22 mouse cellular contexts compared by ENCODE assay signal in the genomic region with DNA sequence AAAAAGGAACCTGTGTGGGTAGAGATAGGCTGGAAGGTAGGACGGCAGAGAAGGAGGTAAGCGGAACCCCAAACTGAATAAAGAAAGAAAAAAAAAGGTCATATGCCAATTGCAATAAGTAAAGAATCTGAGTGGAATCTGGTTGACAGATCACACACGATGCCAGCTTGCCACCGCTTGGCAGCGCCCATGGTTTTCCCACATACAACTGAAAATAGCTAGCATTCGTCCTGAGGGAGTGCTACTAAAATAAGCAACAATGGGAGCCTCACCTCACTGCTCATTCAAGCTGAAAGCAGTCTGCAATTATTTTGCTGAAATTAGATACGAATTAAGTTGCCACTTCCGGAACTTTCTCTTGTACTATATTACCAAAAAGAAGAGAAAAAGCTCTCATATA.
DNase-seq lines count a peak whose midpoint lies in the region; TF ChIP-seq lines count a peak whose summit lies in the region.
"Had no signal": no experiment of that assay in that cellular context is flagged by ENCODE, and none has a peak within 500 bp of the region (broad histone marks: within the 10 kb centered on the region; RNA-seq: fewer than 3 reads in every experiment).

No protein-coding gene starts in this region.

- DNase-seq in frontal cortex, adult 2 months (ENCODE audit: extremely low spot score in 1 of 2, low spot score in 1 of 2), result peak; percentile 28 to 70
- DNase-seq in frontal cortex, postnatal 10 days (ENCODE audit: low spot score in 2 of 2), result no peak
- peak; percentile 36 to 37 for DNase-seq in left cerebral cortex, postnatal 14 days (ENCODE audit: low spot score in 2 of 2)
- no peak for DNase-seq in left cerebral cortex, postnatal 10 days (ENCODE audit: extremely low spot score in 1 of 2, low spot score in 2 of 2)
- peak; percentile 44 to 70 for DNase-seq in layer of hippocampus, adult 2 months (ENCODE audit: low spot score in 2 of 2)
- DNase-seq in right cerebral cortex, postnatal 25 days, result peak; percentile 23
- no peak for DNase-seq in gastrocnemius, postnatal 10 days
- DNase-seq: adrenal gland, adult 2 months; gastrocnemius, postnatal 25 days; heart, postnatal 14 days; kidney, adult 9 months; kidney, postnatal 25 days; lung, postnatal 4 days; thymus, postnatal 25 days had no signal

- H3K4me3 ChIP-seq in layer of hippocampus, adult 2 months, result no peak overlapping the region
- H3K4me3 ChIP-seq: embryonic facial prominence, embryonic 12.5 days; forebrain, embryonic 15.5 days; hindbrain, embryonic 12.5 days; left cerebral cortex, adult 2 months; limb, embryonic 13.5 days; lung, embryonic 15.5 days; midbrain, embryonic 10.5 days had no signal

- TF ChIP-seq CTCF in layer of hippocampus, adult 2 months (conservative IDR thresholded peaks at IDR 0.05), result peak; percentile 32; the same call in 1 of the 2 replicates

- peak overlapping the region; percentile 36; the same call in 1 of the 2 replicates for H3K27ac ChIP-seq in layer of hippocampus, adult 2 months
- H3K27ac ChIP-seq: embryonic facial prominence, embryonic 12.5 days; forebrain, embryonic 15.5 days; hindbrain, embryonic 12.5 days; limb, embryonic 13.5 days; liver, embryonic 14.5 days; lung, embryonic 15.5 days; midbrain, embryonic 10.5 days had no signal

- intact Hi-C loops in left cerebral cortex, postnatal 14 days (cut with DNase I), result no loop called here
- intact Hi-C loops in left cerebral cortex, postnatal 10 days (cut with DNase I), result no loop called here

Comparison
In these comparisons a context has a peak if more than half of its experiments do, and no peak if none do; other contexts are left out.
1. DNase-seq: peak in frontal cortex, adult 2 months (2 of 2), left cerebral cortex, postnatal 14 days (2 of 2), layer of hippocampus, adult 2 months (2 of 2) and right cerebral cortex, postnatal 25 days (single experiment); none in frontal cortex, postnatal 10 days (0 of 2), left cerebral cortex, postnatal 10 days (0 of 2) and gastrocnemius, postnatal 10 days (single experiment).